Mouse (Mus musculus): ENCODE measurements at regions not wholly inside any gene's neighbourhood (a gene's known extent, or its start where the extent isn't known, plus 50 kb on each side); places are given as distances from the start of the nearest gene placed in this dataset.
A peak's percentile ranks its signal among the peaks of the same experiment; 100 is the strongest.

DNA sequence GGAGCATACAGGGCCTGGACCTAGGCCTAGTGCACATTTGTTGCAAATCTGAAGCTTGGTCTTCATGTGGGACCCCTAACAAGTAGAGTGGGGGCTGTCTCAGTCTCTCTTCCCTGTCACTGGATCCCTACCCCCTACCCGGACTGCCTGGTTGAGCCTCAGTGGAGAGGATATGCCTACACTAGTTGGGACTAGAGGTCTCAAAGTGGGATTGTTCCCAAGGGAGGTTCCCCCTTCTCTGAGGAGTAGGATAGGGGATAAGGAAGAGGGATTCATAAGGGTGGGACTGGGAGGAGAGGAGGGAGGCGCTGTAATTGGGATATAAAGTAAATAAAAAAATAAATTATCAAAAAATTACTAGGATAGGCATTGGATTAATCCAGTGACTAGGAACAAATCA, 464.0 kb upstream of the Map3k7 start:
- ATAC-seq, result no peak
- Histone ChIP-seq H3K4me1 (ENCODE audit: insufficient read depth, low read depth, low read length) (no peaks in the 10 kb centered on the region), H3K4me2 (replicated peaks; ENCODE audit: low read depth, low read length) (no peak overlapping the region), H3K9me3 (ENCODE audit: low read length) (no peaks in the 10 kb centered on the region), H3K4me3 (ENCODE audit: low read depth, low read length) (no peak overlapping the region), H3K36me3 (ENCODE audit: insufficient read depth, low read length) (no peaks in the 10 kb centered on the region), H3K27me3 (replicated peaks; ENCODE audit: insufficient read depth, low read length) (no peaks in the 10 kb centered on the region), H3K27ac (ENCODE audit: low read length) (no peak overlapping the region), H3K9ac (replicated peaks; ENCODE audit: low read depth) (no peak overlapping the region)
- DNase-seq (ENCODE audit: low spot score), result no peak
- 83% methylated on average over 2 of the region's 2 CpGs for WGBS
- TF ChIP-seq EP300 (IDR thresholded peaks at IDR 0.05), result no peak
- no peak for TF ChIP-seq CTCF (IDR thresholded peaks at IDR 0.05)

DNA sequence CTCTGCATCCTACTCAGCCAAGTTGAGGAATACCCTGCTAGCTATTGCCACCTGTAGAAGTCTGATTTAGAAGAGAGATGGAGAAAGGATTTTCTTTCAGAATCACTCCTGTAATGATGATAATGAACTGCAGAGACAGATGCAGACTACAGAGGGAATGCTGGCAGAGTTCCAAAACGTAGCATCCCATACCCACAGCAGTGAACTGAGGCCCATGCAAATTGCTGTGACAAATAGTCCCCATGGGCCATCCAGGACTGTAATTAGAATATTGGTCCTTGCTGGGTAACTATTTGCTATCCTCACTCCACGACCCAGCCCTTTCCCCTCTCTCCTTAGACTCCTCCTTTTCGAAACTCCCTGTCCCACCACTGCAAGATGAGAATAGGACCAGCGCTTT, 463.5 kb upstream of the Map3k7 start:
- H3K4me3 ChIP-seq (ENCODE audit: low read depth, low read length), result no peak overlapping the region
- H3K27ac ChIP-seq (ENCODE audit: low read length), result no peak overlapping the region
- no peak overlapping the region for H3K4me2 ChIP-seq (replicated peaks; ENCODE audit: low read depth, low read length)
- H3K9me3 ChIP-seq (ENCODE audit: low read length), result no peaks in the 10 kb centered on the region
- no peak for DNase-seq (ENCODE audit: low spot score)
- TF ChIP-seq EP300 (IDR thresholded peaks at IDR 0.05), result no peak
- no peak for TF ChIP-seq CTCF (IDR thresholded peaks at IDR 0.05)
- no peaks in the 10 kb centered on the region for H3K36me3 ChIP-seq (ENCODE audit: insufficient read depth, low read length)
- no peaks in the 10 kb centered on the region for H3K27me3 ChIP-seq (replicated peaks; ENCODE audit: insufficient read depth, low read length)
- ATAC-seq, result no peak
- H3K4me1 ChIP-seq (ENCODE audit: insufficient read depth, low read depth, low read length), result no peaks in the 10 kb centered on the region
- H3K9ac ChIP-seq (replicated peaks; ENCODE audit: low read depth), result no peak overlapping the region
- 77% methylated on average over 4 of the region's 4 CpGs for WGBS

DNA sequence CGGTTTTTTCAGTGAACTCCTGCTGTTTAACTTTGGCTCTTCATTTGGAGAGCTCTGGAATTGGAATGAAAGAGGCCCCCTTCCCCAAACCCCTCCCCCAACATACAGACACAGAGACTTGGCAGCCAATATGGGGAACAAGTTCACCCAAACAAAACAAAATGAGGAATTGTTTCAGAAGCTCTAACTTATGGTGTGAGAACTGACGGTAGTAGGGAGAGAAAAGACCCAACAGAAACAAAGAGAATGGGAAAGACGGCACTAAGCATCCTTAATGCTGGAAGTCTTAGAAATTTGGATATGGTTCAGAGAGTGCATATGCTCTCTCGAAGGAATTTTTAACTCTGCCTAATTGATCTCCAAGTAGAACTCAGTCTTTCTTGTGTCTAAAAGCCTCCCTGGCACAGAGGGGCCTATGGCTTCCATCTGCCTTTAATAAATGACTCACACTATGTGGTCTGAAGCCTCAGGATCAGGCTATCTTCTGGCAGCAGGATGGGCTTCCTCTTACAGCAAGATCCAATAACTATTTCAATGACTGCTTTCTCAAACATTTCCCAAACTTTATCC, 438.2 kb upstream of the Map3k7 start:
- H3K36me3 ChIP-seq (ENCODE audit: insufficient read depth, low read length), result no peaks in the 10 kb centered on the region
- H3K27me3 ChIP-seq (replicated peaks; ENCODE audit: insufficient read depth, low read length), result no peaks in the 10 kb centered on the region
- H3K4me2 ChIP-seq (replicated peaks; ENCODE audit: low read depth, low read length), result no peak overlapping the region
- no peaks in the 10 kb centered on the region for H3K9me3 ChIP-seq (ENCODE audit: low read length)
- H3K4me3 ChIP-seq (ENCODE audit: low read depth, low read length), result no peak overlapping the region
- WGBS, result 37% methylated on average over 4 of the region's 4 CpGs
- ATAC-seq, result no peak
- no peaks in the 10 kb centered on the region for H3K4me1 ChIP-seq (ENCODE audit: insufficient read depth, low read depth, low read length)
- DNase-seq (ENCODE audit: low spot score), result no peak
- no peak for TF ChIP-seq CTCF (IDR thresholded peaks at IDR 0.05)
- TF ChIP-seq EP300 (IDR thresholded peaks at IDR 0.05), result no peak
- no peak overlapping the region for H3K27ac ChIP-seq (ENCODE audit: low read length)
- H3K9ac ChIP-seq (replicated peaks; ENCODE audit: low read depth), result no peak overlapping the region

DNA sequence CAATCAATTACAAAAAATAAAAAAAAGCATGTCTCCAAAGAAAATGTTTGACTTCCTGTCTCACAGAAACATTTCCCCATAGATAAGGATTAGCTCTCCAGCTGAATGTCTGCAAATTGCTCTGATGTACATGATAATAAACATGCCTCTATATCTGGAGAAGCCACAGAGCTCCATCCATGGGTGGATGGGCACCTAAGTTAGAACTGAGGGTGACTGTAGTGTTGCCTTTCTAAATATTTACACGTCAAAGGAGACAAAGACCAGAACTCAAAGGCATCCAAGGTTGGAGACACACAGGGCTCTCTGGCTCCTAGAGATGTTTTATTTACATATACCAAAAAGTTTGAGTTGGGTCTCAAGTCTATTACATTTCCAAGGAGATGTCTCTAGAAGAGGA, 427.1 kb upstream of the Map3k7 start:
- no peak overlapping the region for H3K9ac ChIP-seq (replicated peaks; ENCODE audit: low read depth)
- DNase-seq (ENCODE audit: low spot score) (no peak), ATAC-seq (no peak)
- no peak overlapping the region for H3K27ac ChIP-seq (ENCODE audit: low read length)
- 39% methylated on average over 1 of the region's 1 CpGs for WGBS
- no peak for TF ChIP-seq EP300 (IDR thresholded peaks at IDR 0.05)
- TF ChIP-seq CTCF (IDR thresholded peaks at IDR 0.05), result no peak
- no peaks in the 10 kb centered on the region for H3K36me3 ChIP-seq (ENCODE audit: insufficient read depth, low read length)
- no peaks in the 10 kb centered on the region for H3K27me3 ChIP-seq (replicated peaks; ENCODE audit: insufficient read depth, low read length)
- H3K9me3 ChIP-seq (ENCODE audit: low read length), result no peaks in the 10 kb centered on the region
- H3K4me3 ChIP-seq (ENCODE audit: low read depth, low read length), result no peak overlapping the region
- no peaks in the 10 kb centered on the region for H3K4me1 ChIP-seq (ENCODE audit: insufficient read depth, low read depth, low read length)
- no peak overlapping the region for H3K4me2 ChIP-seq (replicated peaks; ENCODE audit: low read depth, low read length)

DNA sequence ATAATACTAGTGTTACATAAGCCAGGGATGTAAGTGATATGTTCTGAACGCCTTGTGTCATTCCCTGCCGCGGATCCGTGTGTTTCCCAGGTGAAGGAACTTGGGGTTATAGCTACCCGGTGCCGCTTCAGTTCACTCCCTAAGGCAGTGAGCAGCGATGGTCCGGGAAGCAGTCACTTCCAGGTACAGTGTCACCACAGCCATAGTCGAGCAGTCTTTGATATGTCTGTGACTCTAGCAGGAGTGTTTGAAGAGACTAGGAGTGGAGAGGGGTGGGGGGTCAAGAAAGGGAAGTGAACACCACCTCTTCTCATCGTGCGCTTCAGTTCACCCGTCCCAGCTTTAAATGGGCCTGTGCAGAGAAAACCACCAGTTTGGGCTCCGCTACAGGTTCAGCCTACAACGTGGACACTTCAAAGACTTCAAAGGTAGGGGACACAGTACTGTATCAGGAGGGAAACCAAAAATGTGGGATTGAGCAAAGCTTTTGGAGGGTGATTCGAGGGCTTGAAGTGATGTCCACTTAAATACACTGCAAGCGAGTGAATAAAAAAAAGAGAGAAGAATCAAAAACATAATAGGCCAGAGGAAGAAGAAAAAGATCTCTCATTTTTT, 410.0 kb upstream of the Map3k7 start:
- ATAC-seq, result no peak
- H3K36me3 ChIP-seq (ENCODE audit: insufficient read depth, low read length), result no peaks in the 10 kb centered on the region
- H3K4me3 ChIP-seq (ENCODE audit: low read depth, low read length), result no peak overlapping the region
- H3K9ac ChIP-seq (replicated peaks; ENCODE audit: low read depth), result no peak overlapping the region
- no peak for DNase-seq (ENCODE audit: low spot score)
- no peaks in the 10 kb centered on the region for H3K9me3 ChIP-seq (ENCODE audit: low read length)
- WGBS, result 66% methylated on average over 16 of the region's 16 CpGs
- H3K4me2 ChIP-seq (replicated peaks; ENCODE audit: low read depth, low read length), result no peak overlapping the region
- H3K27ac ChIP-seq (ENCODE audit: low read length), result no peak overlapping the region
- H3K27me3 ChIP-seq (replicated peaks; ENCODE audit: insufficient read depth, low read length), result no peaks in the 10 kb centered on the region
- TF ChIP-seq EP300 (IDR thresholded peaks at IDR 0.05), result no peak
- no peak for TF ChIP-seq CTCF (IDR thresholded peaks at IDR 0.05)
- no peaks in the 10 kb centered on the region for H3K4me1 ChIP-seq (ENCODE audit: insufficient read depth, low read depth, low read length)

DNA sequence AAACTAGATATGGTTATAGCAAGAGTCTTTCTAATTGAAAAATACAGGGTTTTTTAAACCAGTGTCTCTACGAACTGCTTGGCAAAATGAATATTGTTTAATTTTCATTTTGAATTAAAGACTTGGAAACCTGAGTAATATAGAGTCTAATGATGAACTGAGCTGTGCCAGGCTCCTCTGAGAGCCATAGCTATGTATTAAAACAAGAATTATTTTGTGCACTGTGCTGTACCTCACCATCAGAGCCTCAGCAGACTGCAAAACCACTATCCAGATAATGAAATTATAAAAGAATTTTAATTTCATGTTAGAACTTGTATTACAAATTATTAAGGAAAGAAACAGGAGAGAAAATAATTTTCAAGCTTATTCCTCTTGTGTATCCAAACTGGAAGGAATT, 408.8 kb upstream of the Map3k7 start:
- DNase-seq (ENCODE audit: low spot score) (no peak), ATAC-seq (no peak)
- TF ChIP-seq EP300 (IDR thresholded peaks at IDR 0.05) (no peak), CTCF (IDR thresholded peaks at IDR 0.05) (no peak)
- no peaks in the 10 kb centered on the region for H3K4me1 ChIP-seq (ENCODE audit: insufficient read depth, low read depth, low read length)
- H3K4me3 ChIP-seq (ENCODE audit: low read depth, low read length), result no peak overlapping the region
- no peak overlapping the region for H3K27ac ChIP-seq (ENCODE audit: low read length)
- H3K9ac ChIP-seq (replicated peaks; ENCODE audit: low read depth), result no peak overlapping the region
- no peaks in the 10 kb centered on the region for H3K9me3 ChIP-seq (ENCODE audit: low read length)
- H3K4me2 ChIP-seq (replicated peaks; ENCODE audit: low read depth, low read length), result no peak overlapping the region
- 96% methylated on average over 1 of the region's 1 CpGs for WGBS
- H3K27me3 ChIP-seq (replicated peaks; ENCODE audit: insufficient read depth, low read length), result no peaks in the 10 kb centered on the region
- no peaks in the 10 kb centered on the region for H3K36me3 ChIP-seq (ENCODE audit: insufficient read depth, low read length)

DNA sequence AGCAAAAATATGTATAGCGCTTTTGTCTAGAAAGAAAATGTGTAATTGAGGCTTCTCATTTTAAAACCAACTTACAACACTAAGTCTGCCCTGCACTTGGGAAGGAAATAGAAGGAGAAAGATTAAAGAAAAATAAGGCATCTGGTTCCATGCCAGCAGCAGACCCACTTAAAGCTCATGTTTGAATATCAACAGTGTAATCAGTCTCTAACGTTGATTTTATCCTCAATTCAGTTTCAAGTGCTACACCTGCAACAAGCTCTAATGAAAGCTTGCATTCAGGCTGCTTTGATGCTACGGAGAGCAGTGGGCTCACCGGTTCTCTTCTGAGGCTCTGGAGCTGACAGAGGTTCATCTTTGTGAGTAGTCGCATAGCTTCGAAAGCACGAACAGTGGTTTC, 406.6 kb upstream of the Map3k7 start:
- Histone ChIP-seq H3K4me2 (replicated peaks; ENCODE audit: low read depth, low read length) (no peak overlapping the region), H3K9ac (replicated peaks; ENCODE audit: low read depth) (no peak overlapping the region), H3K9me3 (ENCODE audit: low read length) (no peaks in the 10 kb centered on the region), H3K4me1 (ENCODE audit: insufficient read depth, low read depth, low read length) (no peaks in the 10 kb centered on the region), H3K4me3 (ENCODE audit: low read depth, low read length) (no peak overlapping the region), H3K27me3 (replicated peaks; ENCODE audit: insufficient read depth, low read length) (no peaks in the 10 kb centered on the region), H3K27ac (ENCODE audit: low read length) (no peak overlapping the region), H3K36me3 (ENCODE audit: insufficient read depth, low read length) (no peaks in the 10 kb centered on the region)
- TF ChIP-seq CTCF (IDR thresholded peaks at IDR 0.05) (no peak), EP300 (IDR thresholded peaks at IDR 0.05) (no peak)
- ATAC-seq (no peak), DNase-seq (ENCODE audit: low spot score) (peak; percentile 16)
- 55% methylated on average over 7 of the region's 7 CpGs for WGBS

Data from lung, postnatal 0 days (tissue).